Mouse (Mus musculus) macrophage (primary cell): ENCODE data around the gene H2-M2. TPM values are rescaled to one million over a fixed set of nuclear protein-coding genes. Genes with fewer than 3 reads are reported as not detected.
"Not testable (repeated sequence)": the region's sequence is repeated elsewhere in the genome, so short reads cannot be mapped to it uniquely, and the experiment has no call there.

Experiments used
- H3K27ac ChIP-seq: fragments of 350-480 bp; formaldehyde crosslinking; 2 replicates; pipeline ENCODE4 v1.9.0; 2021
- H3K36me3 ChIP-seq: fragments of 350-480 bp; formaldehyde crosslinking; 2 replicates; pipeline ENCODE4 v1.9.0; 2021; ENCODE audit errors: inconsistent target
- H3K4me3 ChIP-seq: fragments of 350-480 bp; formaldehyde crosslinking; 2 replicates; pipeline ENCODE4 v1.9.0; 2021; ENCODE audit errors: inconsistent target
- H3K79me2 ChIP-seq: fragments of 350-480 bp; formaldehyde crosslinking; 2 replicates; pipeline ENCODE4 v1.9.0; 2021; ENCODE audit errors: inconsistent target
- WGBS: methylation state at CpG from one replicate; pipeline ENCODE4 v1.1.7; 2026; ENCODE audit warnings: inconsistent platforms; ENCODE audit not compliant: missing documents; 5-methylcytosine and 5-hydroxymethylcytosine counted together
- polyA plus RNA-seq: library from polyadenylated mRNA; stranded (reverse); fragments of 250-400 nt; gene quantifications from 3 replicates; pipeline ENCODE4 v1.2.4, GENCODE M21; 2018; ENCODE audit warnings: inconsistent platforms
- total RNA-seq, 78 experiments: library from RNA; depleted of rRNA; stranded (reverse); fragments of 250-400 nt; gene quantifications; 1 replicate in 9 of 78; 2 replicates in 24 of 78; 3 replicates in 43 of 78; 4 replicates in 2 of 78; pipeline ENCODE4 v1.2.4; 2018; ENCODE audit warnings: inconsistent platforms in 56 of 78

Gene H2-M2
- total RNA-seq (2018; cell fraction: chromatin; rRNA removed): 100 to 1,000 TPM in 2 of 26 experiments, 10 to 100 TPM in 17, 1 to 10 TPM in 5, under 1 TPM in 1, not detected in 1; 0.86 to 151 (median 20.0) TPM
- 100 to 1,000 TPM in 1 of 26 experiments, 10 to 100 TPM in 14, 1 to 10 TPM in 8, under 1 TPM in 3; 0.74 to 137 (median 23.0) TPM for total RNA-seq (2018; cell fraction: cytosol; rRNA removed)
- total RNA-seq (2018; cell fraction: nucleus; rRNA removed): 100 to 1,000 TPM in 5 of 26 experiments, 10 to 100 TPM in 16, 1 to 10 TPM in 4, under 1 TPM in 1; 0.69 to 306 (median 44.5) TPM
- 1.0 to 2.2 TPM (median 1.7 TPM) in 3 replicates for polyA plus RNA-seq

DNA sequence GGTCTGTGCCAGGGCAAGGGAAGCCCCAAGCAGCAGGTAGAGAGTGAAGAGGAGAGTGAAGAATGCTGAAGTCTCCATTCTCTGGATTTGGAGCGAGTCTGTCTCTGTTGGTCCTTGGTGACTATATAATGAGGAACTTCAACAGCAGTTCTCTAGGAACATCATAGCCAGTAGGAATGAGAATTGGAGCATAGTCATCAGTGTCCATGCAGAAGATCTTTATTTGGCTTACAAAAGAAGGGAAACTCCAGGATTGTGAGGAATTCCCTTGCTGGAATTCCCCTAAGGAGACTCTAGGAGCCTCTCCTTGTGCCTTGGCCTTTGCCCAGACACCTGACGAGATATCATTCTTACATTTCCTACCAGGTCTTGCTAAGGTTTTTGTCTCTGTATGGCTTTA is at the start of gene H2-M2:
Gene H2-M2, minus strand, starts transcription at position 101 of the 400 bp plus-strand sequence.
- Histone ChIP-seq H3K4me3 (no peak within 1 kb of the TSS), H3K27ac (no peak within 1 kb of the TSS)

DNA sequence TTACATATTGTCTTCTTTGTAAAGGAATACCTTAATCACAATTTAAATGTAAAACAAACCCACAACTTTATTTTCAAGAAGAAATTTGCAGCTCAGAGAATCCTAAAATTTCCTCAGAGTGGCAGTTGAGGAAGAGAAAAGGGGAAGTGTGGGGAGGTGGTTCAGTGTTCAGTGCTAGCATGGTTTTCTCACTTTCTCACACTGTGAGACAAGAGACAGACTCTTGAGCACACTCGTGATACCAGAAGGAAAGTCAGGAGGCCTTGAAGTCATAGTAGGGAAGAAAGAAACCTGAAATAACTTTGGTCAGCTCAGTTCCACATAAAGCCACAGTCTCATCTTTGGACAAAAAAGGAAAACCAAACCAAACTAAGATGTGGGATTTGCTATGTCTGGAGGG is 42.1 kb upstream of the H2-M2 start:
- peak overlapping the region; percentile 28; the same call in 1 of the 2 replicates for H3K4me3 ChIP-seq
- peak overlapping the region; percentile 97 for H3K27ac ChIP-seq
- H3K36me3 ChIP-seq: not testable (repeated sequence)
- peaks cover 32% of the 10 kb centered on the region for H3K79me2 ChIP-seq
- WGBS: 7% methylated on average over 1 of the region's 1 CpGs

More for the DNA sequence above, at the start of gene H2-M2:
- no peaks in the 10 kb centered on the region for H3K36me3 ChIP-seq
- 95% methylated on average over 2 of the region's 2 CpGs for WGBS
- H3K79me2 ChIP-seq: no peaks in the 10 kb centered on the region

DNA sequence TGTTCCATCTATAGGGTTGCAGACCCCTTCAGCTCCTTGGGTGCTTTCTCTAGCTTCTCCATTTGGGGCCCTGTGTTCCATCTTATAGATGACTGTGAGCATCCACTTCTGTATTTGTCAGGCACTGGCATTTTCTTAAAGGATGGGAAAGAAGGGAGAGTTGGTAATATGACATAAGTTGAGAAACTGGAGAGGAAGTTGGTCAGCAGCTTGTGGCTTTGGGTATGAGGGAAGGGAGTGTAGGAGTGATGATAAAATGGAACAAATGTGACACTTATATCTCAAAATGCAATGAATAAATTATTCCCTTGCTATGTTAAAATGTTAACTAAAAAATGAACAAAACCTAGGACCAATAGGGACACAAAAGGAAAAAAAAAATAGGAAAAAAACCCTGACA is 41.3 kb upstream of the H2-M2 start:
- peak overlapping the region; percentile 97 for H3K27ac ChIP-seq
- H3K79me2 ChIP-seq: peaks cover 28% of the 10 kb centered on the region
- H3K36me3 ChIP-seq, H3K4me3 ChIP-seq: not testable (repeated sequence)

DNA sequence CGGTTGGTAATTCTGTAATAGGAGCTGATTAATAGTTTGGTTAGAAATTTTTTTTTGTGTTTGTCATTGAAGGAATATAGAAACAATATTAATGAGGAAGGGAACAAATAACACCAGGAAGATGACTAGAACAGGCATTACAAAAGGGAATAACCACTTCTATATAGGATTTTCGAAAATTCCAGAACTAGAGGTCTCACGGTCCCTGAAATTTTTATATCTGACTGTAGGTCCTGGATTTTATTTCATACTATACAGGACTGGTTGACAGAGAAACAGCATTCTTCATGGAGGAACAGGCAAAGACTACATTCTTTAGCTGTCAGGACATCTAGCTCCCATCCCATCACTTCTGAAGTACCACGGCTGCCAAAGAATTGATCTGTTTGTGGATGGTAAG is 24.4 kb upstream of the H2-M2 start, which contains the start of gene Olfr111:
Gene Olfr111, plus strand, starts transcription at position 301 of the 400 bp plus-strand sequence.
- no peak within 1 kb of the TSS for H3K27ac ChIP-seq
- no peaks in the 10 kb centered on the region for H3K36me3 ChIP-seq
- WGBS: 83% methylated on average over 3 of the region's 4 CpGs
- no peaks in the 10 kb centered on the region for H3K79me2 ChIP-seq
- H3K4me3 ChIP-seq: no peak within 1 kb of the TSS

DNA sequence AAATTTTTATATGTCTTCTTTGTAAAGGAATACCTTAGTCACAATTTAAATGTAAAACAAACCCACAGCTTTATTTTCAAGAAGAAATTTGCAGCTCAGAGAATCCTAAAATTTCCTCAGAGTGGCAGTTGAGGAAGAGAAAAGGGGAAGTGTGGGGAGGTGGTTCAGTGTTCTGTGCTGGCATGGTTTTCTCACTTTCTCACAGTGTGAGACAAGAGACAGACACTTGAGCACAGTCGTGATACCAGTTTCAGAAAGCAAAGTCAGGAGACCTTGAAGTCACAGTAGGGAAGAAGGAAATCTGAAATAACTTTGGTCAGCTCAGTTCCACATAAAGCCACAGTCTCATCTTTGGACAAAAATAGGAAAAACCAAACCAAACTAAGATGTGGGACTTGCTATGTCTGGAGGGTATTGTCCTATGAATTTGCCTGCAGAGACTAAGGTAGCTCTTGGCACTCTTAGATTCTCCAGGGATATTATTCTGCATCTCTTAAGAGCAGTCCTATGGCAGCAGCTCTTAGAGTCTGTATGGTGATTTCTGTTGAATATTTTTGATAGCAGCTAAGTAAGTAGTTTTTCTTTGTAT is 8.7 kb upstream of the H2-M2 start, which contains the start of gene Olfr110:
Gene Olfr110, plus strand, starts transcription at position 539 of the 589 bp plus-strand sequence.
- Histone ChIP-seq H3K36me3 (no peaks in the 10 kb centered on the region), H3K79me2 (no peaks in the 10 kb centered on the region), H3K4me3 (no peak within 1 kb of the TSS), H3K27ac (peak within 1 kb of the TSS; percentile 74)
- 11% methylated on average over 1 of the region's 1 CpGs for WGBS

DNA sequence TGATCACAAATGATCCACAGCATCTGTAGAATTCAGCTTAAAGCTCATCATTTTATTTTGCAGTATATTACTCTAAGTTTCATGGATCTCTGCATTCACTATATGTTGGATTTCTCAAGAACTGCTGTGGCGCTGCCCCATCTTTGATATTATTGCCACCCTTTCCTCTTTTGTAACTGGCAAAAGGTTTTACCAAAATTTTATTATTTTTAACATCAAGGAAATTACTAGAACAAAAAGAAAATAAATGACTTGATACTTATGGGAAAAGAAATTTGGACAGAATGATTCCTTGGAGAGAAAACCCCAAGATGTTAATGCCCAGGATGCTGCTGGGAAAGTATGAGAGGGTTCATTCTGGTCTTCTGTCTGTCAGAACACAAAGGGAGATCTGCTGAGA is 24.7 kb downstream of the H2-M2 start, which contains the start of gene Olfr109:
Gene Olfr109, plus strand, starts transcription at position 301 of the 400 bp plus-strand sequence.
- WGBS: 92% methylated on average over 1 of the region's 1 CpGs
- no peaks in the 10 kb centered on the region for H3K79me2 ChIP-seq
- H3K36me3 ChIP-seq: no peaks in the 10 kb centered on the region
- no peak within 1 kb of the TSS for H3K4me3 ChIP-seq
- no peak within 1 kb of the TSS for H3K27ac ChIP-seq

DNA sequence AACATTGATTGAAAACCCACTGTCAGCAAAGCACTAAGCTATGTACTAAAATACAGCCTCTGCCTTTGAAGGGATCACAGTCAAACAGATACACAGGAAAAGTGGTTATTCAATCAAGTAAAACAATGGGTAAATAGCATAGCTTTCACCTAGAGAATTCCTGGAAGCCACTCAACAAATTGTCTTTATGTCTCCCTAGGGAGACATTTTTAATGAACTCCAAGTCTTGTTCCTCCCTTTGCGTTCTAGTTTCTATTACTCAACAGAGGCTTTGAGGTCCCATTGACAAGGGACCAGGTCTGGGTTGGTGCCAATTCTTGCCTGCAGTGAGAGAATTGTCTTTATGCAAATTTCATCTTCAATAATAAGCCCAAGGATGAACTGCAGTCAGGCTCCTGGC is 38.2 kb downstream of the H2-M2 start, which contains the start of gene Olfr108:
Gene Olfr108, plus strand, starts transcription at position 301 of the 400 bp plus-strand sequence.
- WGBS: 81% methylated on average over 1 of the region's 1 CpGs
- no peaks in the 10 kb centered on the region for H3K79me2 ChIP-seq
- H3K36me3 ChIP-seq: no peaks in the 10 kb centered on the region
- H3K4me3 ChIP-seq: no peak within 1 kb of the TSS
- no peak within 1 kb of the TSS for H3K27ac ChIP-seq

Other genes starting within 250 kb of the H2-M2 start
- not detected in 3 replicates for gene Olfr97, start 246.2 kb downstream of the H2-M2 start, polyA plus RNA-seq
- not detected in 3 replicates for gene Olfr98, start 219.8 kb downstream of the H2-M2 start, polyA plus RNA-seq
- 27.9 to 59.9 TPM (median 48.4 TPM) in 3 replicates for gene H2-M3, start 213.3 kb downstream of the H2-M2 start, polyA plus RNA-seq
- not detected in 3 replicates for gene Olfr99, start 200.1 kb downstream of the H2-M2 start, polyA plus RNA-seq
- not detected in 3 replicates for gene Olfr101, start 179.2 kb downstream of the H2-M2 start, polyA plus RNA-seq
- not detected in 3 replicates for gene Olfr102, start 166.5 kb downstream of the H2-M2 start, polyA plus RNA-seq
- gene Olfr103, start 143.9 kb downstream of the H2-M2 start, polyA plus RNA-seq: not detected in 3 replicates
- not detected in 3 replicates for gene Olfr104-ps, start 124.0 kb downstream of the H2-M2 start, polyA plus RNA-seq
- gene Olfr105-ps, start 104.5 kb downstream of the H2-M2 start, polyA plus RNA-seq: not detected in 3 replicates
- not detected in 3 replicates for gene Olfr106-ps, start 93.2 kb downstream of the H2-M2 start, polyA plus RNA-seq
- gene Olfr107, start 84.3 kb downstream of the H2-M2 start, polyA plus RNA-seq: not detected in 3 replicates
- gene Olfr108, start 38.1 kb downstream of the H2-M2 start, polyA plus RNA-seq: not detected in 3 replicates
- gene Olfr109, start 24.6 kb downstream of the H2-M2 start, polyA plus RNA-seq: not detected in 3 replicates
- gene Olfr110, start 8.9 kb upstream of the H2-M2 start, polyA plus RNA-seq: 1.6 to 2.2 TPM (median 1.9 TPM) in 3 replicates
- gene Olfr111, start 24.5 kb upstream of the H2-M2 start, polyA plus RNA-seq: 3.2 to 5.6 TPM (median 4.0 TPM) in 3 replicates
- gene Olfr112, start 85.9 kb upstream of the H2-M2 start, polyA plus RNA-seq: not detected in 3 replicates
- gene Olfr113, start 94.1 kb upstream of the H2-M2 start, polyA plus RNA-seq: not detected in 3 replicates
- gene Olfr114, start 109.2 kb upstream of the H2-M2 start, polyA plus RNA-seq: not detected in 3 replicates
- gene Olfr115, start 143.6 kb upstream of the H2-M2 start, polyA plus RNA-seq: not detected in 3 replicates
- gene Olfr116, start 143.6 kb upstream of the H2-M2 start, polyA plus RNA-seq: not detected in 3 replicates
- gene Olfr117, start 180.2 kb upstream of the H2-M2 start, polyA plus RNA-seq: not detected in 3 replicates
- gene Olfr118, start 183.4 kb upstream of the H2-M2 start, polyA plus RNA-seq: not detected in 3 replicates
- not detected in 3 replicates for gene Olfr119, start 213.0 kb upstream of the H2-M2 start, polyA plus RNA-seq
- gene Olfr120, start 238.3 kb upstream of the H2-M2 start, polyA plus RNA-seq: not detected in 3 replicates